Mouse (Mus musculus) embryonic facial prominence, embryonic 15.5 days (tissue): ENCODE results near the gene Idh2. TPM values are rescaled to one million over a fixed set of nuclear protein-coding genes. Genes with fewer than 3 reads are reported as not detected.

Source experiments
- ATAC-seq: fragments of 200-750 bp; cut with Nextera tagmentation; 2 replicates; pipeline ENCODE4 v1.8.0; 2017; ENCODE audit warnings: low read depth, moderate TSS enrichment; ENCODE audit not compliant: insufficient number of reproducible peaks, low FRiP score, low TSS enrichment
- H3K27ac ChIP-seq: fragments of 300-500 bp; sonication (generic); replicated peaks from 2 replicates; pipeline ENCODE4 v1.5.1; 2015; ENCODE audit warnings: mild to moderate bottlenecking, inconsistent platforms
- H3K27me3 ChIP-seq: fragments of 300-500 bp; sonication (generic); 2 replicates; pipeline ENCODE4 v1.6.1; 2015; ENCODE audit warnings: inconsistent platforms
- H3K36me3 ChIP-seq: fragments of 300-500 bp; sonication (generic); 2 replicates; pipeline ENCODE4 v1.6.1; 2015; ENCODE audit warnings: mild to moderate bottlenecking, inconsistent platforms
- H3K4me1 ChIP-seq: fragments of 300-500 bp; sonication (generic); 2 replicates; pipeline ENCODE4 v1.6.1; 2015; ENCODE audit warnings: inconsistent platforms
- H3K4me2 ChIP-seq: fragments of 300-500 bp; sonication (generic); replicated peaks from 2 replicates; pipeline ENCODE4 v1.6.1; 2015; ENCODE audit warnings: mild to moderate bottlenecking, inconsistent platforms
- H3K4me3 ChIP-seq: fragments of 300-500 bp; sonication (generic); replicated peaks from 2 replicates; pipeline ENCODE4 v1.5.1; 2015; ENCODE audit warnings: mild to moderate bottlenecking, inconsistent platforms
- H3K9ac ChIP-seq: fragments of 300-500 bp; sonication (generic); 2 replicates; pipeline ENCODE4 v1.6.1; 2015; ENCODE audit warnings: inconsistent platforms
- H3K9me3 ChIP-seq: fragments of 300-500 bp; sonication (generic); replicated peaks from 2 replicates; pipeline ENCODE4 v1.6.1; 2016; ENCODE audit warnings: inconsistent platforms
- WGBS: fragments of 180-500 bp; shearing (Covaris S2); methylation state at CpG from one replicate; pipeline ENCODE4 v1.1.7; 2015; 5-methylcytosine and 5-hydroxymethylcytosine counted together
- polyA plus RNA-seq: library from polyadenylated mRNA; unstranded; fragments of >200 nt; fragmentation: Nextera tagmentation; extraction: Ambion mirVana; gene quantifications from 2 replicates; pipeline ENCODE4 v1.2.1, GENCODE M21; 2015

Gene Idh2
- polyA plus RNA-seq, 1 experiment from 2014 or later: 546 TPM

DNA sequence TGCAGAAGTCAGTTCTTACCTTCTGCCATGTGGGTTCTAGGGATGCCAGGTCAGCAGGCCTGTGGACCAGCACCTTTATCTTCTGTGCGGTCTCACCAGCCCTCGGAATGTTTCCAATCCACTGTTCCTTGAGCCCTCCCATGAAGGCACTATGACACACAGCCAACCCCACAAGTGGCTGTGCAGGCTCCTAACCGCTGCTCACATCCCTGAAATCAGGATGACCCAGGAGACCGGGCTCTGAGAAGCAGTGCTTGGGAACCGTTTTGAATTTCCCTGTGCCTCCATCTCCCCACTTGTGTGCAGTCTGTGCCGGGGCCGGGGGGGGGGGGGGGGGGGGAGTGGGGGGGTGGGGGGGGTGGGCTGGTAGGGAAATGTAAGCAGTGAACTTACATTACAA is 46.9 kb downstream of the Idh2 start:
- no peak overlapping the region for H3K4me3 ChIP-seq
- no peaks in the 10 kb centered on the region for H3K9me3 ChIP-seq
- no peak for ATAC-seq
- H3K36me3 ChIP-seq: no peaks in the 10 kb centered on the region
- WGBS: 32% methylated on average over 6 of the region's 7 CpGs
- peaks cover 72% of the 10 kb centered on the region for H3K4me1 ChIP-seq
- peak overlapping the region; percentile 83 for H3K27ac ChIP-seq
- H3K9ac ChIP-seq: no peak overlapping the region
- no peaks in the 10 kb centered on the region for H3K27me3 ChIP-seq
- peak overlapping the region; percentile 17; the same call in 1 of the 2 replicates for H3K4me2 ChIP-seq

DNA sequence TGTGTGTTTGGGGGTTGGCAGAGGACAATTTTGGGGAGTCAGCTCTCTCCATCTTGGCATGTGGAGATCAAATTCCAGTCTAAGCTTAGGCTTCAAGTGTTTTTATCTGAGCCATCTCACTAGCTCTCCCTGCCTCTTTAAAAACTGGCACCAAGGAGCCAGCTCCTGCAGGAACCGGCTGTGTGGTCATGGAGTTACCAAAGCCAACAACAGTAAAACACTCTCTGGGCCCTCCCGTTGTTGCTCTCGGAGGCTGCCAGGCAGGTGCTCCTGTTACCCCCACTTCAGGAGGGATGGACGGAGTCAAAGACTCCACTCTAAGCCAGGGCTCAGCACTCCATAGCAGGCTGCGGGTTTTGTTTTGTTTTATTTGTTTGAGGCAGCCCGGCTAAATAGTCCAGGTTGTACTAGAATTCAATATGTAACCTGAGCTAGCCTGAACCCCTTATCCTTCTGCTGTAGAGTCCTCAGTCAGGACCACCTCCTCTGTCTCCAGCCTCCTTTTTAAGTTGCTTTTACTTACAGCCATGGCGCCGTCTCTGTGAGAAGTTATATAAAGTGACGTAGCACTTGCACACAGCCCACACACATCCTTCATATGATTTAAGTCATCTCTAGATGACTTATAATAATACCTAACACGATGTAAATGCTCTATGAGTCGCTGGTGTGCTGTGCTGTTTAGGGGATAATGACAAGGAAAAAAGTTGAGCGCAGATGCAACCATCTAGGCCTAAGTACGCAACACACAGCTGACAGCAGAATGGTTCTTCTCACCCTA is 48.3 kb downstream of the Idh2 start:
- no peak for ATAC-seq
- Histone ChIP-seq H3K4me2 (no peak overlapping the region), H3K4me1 (peaks cover 77% of the 10 kb centered on the region), H3K27ac (peak overlapping the region; percentile 63), H3K9ac (no peak overlapping the region), H3K4me3 (no peak overlapping the region), H3K9me3 (no peaks in the 10 kb centered on the region), H3K27me3 (no peaks in the 10 kb centered on the region), H3K36me3 (no peaks in the 10 kb centered on the region)
- 62% methylated on average over 13 of the region's 13 CpGs for WGBS

DNA sequence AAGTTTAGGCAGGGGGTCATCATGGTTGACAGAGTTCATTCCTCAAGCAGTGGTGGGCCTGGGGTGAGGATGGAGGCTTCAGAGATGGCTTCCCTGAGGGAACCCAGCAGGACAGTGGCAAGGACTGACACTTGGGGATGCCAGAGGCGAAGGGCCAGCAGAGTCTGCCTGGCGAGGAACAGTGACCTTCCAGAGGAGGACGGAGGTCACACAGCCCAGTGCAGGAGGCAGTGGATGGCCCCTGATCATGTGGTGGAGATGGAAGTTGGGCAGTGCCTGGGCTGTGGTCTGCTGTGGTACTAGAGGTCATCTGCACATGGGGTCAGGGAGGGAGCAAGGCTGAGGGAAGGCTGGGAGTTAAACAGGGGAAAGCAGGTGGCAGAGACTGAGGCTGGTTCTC is 49.9 kb downstream of the Idh2 start:
- H3K36me3 ChIP-seq: no peaks in the 10 kb centered on the region
- ATAC-seq: no peak
- H3K9ac ChIP-seq: no peak overlapping the region
- no peak overlapping the region for H3K27ac ChIP-seq
- H3K4me2 ChIP-seq: no peak overlapping the region
- no peak overlapping the region for H3K4me3 ChIP-seq
- H3K27me3 ChIP-seq: no peaks in the 10 kb centered on the region
- no peaks in the 10 kb centered on the region for H3K9me3 ChIP-seq
- WGBS: 94% methylated on average over 3 of the region's 3 CpGs
- H3K4me1 ChIP-seq: peaks cover 66% of the 10 kb centered on the region

DNA sequence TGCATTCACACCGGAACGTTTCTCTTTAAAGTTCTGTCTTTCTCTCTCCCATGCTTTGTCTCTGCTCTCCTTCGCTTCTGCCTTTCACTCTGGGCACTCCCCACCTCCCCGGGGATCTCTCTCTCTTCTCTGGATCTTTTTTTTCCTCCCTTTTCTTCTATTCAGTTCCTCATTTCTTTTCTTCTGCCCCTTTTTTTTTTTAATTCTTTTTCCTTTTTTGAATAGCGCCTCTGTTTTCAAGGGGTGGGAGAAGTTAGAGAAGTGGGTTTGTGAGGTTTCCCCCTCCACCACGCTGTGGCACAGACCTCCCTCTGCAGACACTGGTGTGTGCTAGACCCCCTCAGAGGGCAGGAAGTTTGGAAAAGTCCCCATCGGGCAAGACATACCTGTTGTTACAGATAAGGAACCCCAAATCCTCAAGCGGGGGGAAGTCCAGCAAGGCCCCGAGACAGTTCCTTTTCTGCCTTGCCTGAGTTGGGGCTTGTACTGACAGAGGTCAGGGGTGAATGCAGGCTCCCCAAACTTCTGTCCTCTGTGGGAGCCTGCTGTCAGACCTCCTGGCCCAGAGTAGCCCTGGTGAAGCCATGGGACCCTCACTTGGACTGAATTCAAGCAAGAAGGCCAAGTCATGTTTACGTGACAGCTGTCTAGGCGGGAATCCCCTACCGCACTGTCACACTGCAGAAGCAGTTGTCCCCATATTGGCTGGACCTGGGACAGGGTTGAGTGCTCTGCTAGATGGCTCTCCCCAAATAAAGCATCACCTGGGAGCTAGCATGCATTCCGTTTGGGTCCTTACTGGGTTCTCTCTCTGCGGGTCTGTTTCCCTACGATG is 51.1 kb downstream of the Idh2 start:
- H3K4me3 ChIP-seq: no peak overlapping the region
- H3K9ac ChIP-seq: no peak overlapping the region
- H3K27ac ChIP-seq: 0 out of 2 replicates have a peak overlapping the region, but pooled peaks have one; percentile 17
- no peaks in the 10 kb centered on the region for H3K36me3 ChIP-seq
- WGBS: 71% methylated on average over 15 of the region's 15 CpGs
- no peak for ATAC-seq
- peaks cover 62% of the 10 kb centered on the region for H3K4me1 ChIP-seq
- no peaks in the 10 kb centered on the region for H3K9me3 ChIP-seq
- no peak overlapping the region for H3K4me2 ChIP-seq
- no peaks in the 10 kb centered on the region for H3K27me3 ChIP-seq

DNA sequence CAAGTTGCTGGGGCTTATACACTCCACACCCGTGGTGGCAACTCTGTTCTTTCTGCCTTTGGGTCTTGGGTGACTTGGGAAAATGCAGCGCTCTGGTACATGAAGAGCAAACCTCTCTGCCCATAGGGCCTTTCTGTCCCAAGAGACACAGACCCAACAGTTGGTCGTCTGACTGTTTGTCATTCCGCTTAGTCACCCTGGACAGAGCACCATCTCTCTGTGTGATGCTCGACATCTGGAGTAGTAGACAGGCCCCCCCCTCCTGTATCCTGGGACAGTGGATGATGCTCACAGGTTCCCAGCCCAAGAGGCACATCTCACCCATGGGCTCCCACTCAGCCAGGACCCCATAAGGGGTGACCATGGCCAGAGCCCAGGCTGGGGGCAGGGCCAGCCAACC is 51.9 kb downstream of the Idh2 start:
- peaks cover 63% of the 10 kb centered on the region for H3K4me1 ChIP-seq
- ATAC-seq: no peak
- H3K27me3 ChIP-seq: no peaks in the 10 kb centered on the region
- no peaks in the 10 kb centered on the region for H3K36me3 ChIP-seq
- no peaks in the 10 kb centered on the region for H3K9me3 ChIP-seq
- 0 out of 2 replicates have a peak overlapping the region, but pooled peaks have one; percentile 17 for H3K27ac ChIP-seq
- H3K9ac ChIP-seq: no peak overlapping the region
- no peak overlapping the region for H3K4me2 ChIP-seq
- 74% methylated on average over 5 of the region's 5 CpGs for WGBS
- H3K4me3 ChIP-seq: no peak overlapping the region

DNA sequence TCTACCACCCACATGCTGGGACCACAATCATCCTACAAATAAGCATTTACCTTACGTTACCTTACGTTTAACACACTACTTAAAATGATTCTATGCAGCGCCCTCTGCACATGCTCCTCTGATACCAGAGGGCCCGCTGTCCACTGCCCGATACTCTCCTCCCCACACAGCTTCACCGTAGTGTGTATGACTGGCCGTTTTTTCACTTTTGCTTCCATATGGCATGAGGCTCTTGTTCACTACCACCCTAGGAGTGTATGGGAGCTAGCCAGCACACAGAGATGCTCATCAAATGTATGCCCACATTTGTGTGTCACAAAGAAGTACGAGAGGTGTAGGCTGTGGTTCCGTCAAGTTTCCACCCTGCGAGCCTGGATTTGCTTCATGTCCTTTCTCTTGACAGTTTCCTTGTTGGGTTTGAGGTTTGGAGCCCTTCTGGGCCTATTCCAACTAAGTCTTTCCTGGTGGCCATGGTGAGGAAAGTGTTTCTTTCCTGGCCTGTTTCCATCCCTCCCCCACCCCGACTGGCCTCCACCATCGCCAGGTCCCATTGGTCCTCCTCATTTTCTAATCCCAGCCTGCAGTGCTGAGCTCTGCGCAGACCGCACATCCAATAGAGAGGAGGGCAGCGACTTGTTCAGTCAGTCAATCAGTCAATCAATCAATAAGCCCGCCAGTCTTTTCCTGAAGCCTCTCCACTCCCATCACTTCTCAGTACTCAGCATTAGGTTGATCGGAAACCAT is 52.9 kb downstream of the Idh2 start:
- Histone ChIP-seq H3K4me3 (no peak overlapping the region), H3K4me2 (no peak overlapping the region), H3K27ac (no peak overlapping the region), H3K36me3 (no peaks in the 10 kb centered on the region), H3K9ac (no peak overlapping the region), H3K4me1 (peaks cover 64% of the 10 kb centered on the region), H3K27me3 (no peaks in the 10 kb centered on the region), H3K9me3 (no peaks in the 10 kb centered on the region)
- no peak for ATAC-seq
- 90% methylated on average over 17 of the region's 17 CpGs for WGBS

DNA sequence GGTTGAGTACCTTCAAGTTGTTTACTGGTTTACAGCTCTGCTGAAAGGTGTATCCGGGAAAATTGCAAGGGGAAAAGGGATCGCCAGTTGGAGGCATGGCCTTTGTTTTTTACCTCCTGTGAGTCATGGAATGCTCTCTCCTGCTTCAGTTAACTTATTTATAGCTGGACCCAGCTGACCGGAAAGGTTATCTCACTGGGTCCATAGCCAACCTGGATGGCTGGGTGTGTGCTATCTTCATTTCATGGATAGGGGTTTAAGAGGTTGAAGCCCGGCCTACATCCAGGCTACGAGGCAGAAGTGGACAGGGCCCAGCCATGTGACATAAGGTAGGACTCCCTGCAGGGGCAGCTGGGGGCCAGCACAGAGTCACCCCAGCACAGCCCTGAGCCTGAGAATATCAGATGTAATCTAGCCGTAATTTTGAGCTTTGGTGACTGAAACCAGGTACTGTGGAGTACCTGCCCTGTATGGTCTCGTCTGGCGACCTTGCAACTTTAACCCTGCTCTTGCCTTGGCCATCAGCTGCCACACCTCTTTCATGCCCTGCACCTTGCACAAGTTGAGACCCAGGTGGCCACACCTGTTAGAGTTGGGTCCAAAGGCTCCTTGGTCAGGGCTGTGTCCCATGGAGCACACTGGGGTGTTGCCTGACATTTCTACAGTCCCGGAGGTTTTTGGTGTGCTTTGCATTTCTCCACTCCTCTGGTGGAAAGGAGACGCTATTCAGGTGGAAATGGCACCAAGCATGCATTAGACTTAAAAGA is 55.0 kb downstream of the Idh2 start:
- no peak for ATAC-seq
- no peaks in the 10 kb centered on the region for H3K36me3 ChIP-seq
- H3K4me2 ChIP-seq: no peak overlapping the region
- 82% methylated on average over 10 of the region's 10 CpGs for WGBS
- H3K4me3 ChIP-seq: no peak overlapping the region
- H3K27ac ChIP-seq: no peak overlapping the region
- no peak overlapping the region for H3K9ac ChIP-seq
- H3K27me3 ChIP-seq: no peaks in the 10 kb centered on the region
- peaks cover 64% of the 10 kb centered on the region for H3K4me1 ChIP-seq
- H3K9me3 ChIP-seq: no peaks in the 10 kb centered on the region

DNA sequence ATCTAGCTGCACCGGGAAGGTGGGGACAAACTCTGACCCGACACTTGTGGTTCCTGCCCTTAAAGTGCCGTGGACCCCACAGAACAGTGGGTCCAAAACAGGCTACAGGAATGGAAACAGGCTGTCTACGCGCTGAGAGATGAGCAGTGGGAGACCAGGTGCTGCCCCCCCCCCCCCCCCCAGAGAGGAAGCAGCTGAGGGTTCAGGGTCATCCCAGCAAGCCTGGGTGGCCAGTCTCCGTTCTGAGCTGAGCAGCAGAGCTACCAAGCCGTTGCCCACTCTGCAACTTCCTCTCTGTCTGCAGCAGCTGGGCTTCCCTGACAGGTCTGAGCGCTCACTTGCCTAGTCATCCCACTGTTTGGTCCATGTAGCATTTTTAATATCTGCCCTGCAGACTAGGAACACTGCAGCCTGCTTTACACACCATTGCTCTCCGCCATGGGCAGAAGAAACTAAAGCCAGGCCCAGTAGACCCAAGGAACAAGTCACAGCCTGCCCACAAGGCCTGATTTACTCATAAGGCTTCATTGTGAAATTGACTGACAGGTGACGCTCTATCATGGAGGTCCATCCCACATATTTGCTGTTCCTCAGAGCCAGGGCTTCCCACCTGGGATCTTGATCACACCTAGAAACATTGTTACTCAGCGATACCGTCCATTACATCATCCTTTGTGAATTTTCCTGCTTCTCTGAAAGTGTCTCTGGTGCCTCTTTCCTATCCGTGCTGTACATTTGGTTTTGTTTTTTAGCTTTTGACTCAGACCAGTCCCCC is 55.9 kb downstream of the Idh2 start:
- no peaks in the 10 kb centered on the region for H3K9me3 ChIP-seq
- H3K27ac ChIP-seq: peak overlapping the region; percentile 65; the same call in 1 of the 2 replicates
- no peak for ATAC-seq
- H3K9ac ChIP-seq: no peak overlapping the region
- H3K4me1 ChIP-seq: peaks cover 62% of the 10 kb centered on the region
- no peaks in the 10 kb centered on the region for H3K27me3 ChIP-seq
- no peaks in the 10 kb centered on the region for H3K36me3 ChIP-seq
- H3K4me3 ChIP-seq: no peak overlapping the region
- H3K4me2 ChIP-seq: no peak overlapping the region
- 59% methylated on average over 13 of the region's 13 CpGs for WGBS

DNA sequence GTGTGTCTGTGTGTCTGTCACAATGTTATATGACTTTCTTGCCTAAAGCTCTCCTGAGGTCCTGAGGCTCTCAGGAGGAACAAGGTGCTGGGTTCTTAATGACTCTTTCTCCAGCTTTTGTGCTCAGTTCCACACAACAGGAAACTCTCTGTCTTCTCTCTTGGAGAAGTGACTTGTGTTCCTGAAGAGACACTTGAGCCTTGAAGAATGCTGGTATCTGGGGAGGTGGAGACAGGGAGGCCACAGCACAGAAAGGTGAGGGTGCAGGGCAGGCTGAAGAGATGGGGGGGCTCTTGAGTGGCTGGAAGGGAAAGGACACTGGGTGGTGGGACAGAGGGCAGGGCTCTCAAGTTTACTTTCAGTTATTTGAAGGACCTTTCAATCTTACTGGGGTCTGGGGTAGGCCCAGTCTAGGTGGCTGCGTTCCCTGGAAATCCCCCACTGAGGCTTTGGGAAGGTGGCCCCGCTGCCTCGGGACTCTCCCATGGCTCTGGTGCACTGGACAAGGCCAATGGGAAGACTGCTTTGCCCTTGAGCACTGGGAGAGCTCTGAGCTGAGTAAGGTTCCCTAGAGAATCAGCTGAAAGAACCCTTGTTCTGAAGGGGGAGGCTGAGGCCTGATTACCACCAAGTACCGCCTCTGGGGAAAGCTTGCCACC is 56.7 kb downstream of the Idh2 start:
- H3K4me3 ChIP-seq: no peak overlapping the region
- H3K4me2 ChIP-seq: no peak overlapping the region
- no peak overlapping the region for H3K9ac ChIP-seq
- H3K27me3 ChIP-seq: no peaks in the 10 kb centered on the region
- WGBS: 76% methylated on average over 4 of the region's 4 CpGs
- peak overlapping the region; percentile 65 for H3K27ac ChIP-seq
- ATAC-seq: no peak
- H3K36me3 ChIP-seq: no peaks in the 10 kb centered on the region; the same call in 1 of the 2 replicates
- H3K4me1 ChIP-seq: peaks cover 57% of the 10 kb centered on the region
- H3K9me3 ChIP-seq: no peaks in the 10 kb centered on the region

DNA sequence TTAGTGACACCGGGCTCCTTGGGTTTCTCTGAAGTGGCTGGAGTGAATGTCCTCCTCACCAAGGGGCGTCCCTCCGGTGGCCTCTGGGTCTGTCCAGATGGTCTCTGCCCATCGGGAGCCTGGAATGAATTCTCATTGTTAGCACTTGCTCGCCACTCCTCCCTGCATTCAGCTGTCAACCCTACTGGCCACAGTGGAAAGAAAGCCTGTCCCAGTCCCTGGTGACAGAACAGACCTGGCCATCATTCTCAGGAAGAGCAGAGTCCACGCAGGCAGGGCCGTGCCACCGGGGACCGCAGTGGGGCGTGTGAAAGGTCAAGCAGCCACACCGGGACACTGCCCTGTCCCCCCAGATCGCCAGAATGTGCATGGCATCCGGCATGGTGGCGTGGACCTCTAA is 57.4 kb downstream of the Idh2 start:
- Histone ChIP-seq H3K27me3 (no peaks in the 10 kb centered on the region), H3K36me3 (no peaks in the 10 kb centered on the region; the same call in 1 of the 2 replicates), H3K4me3 (no peak overlapping the region), H3K4me2 (no peak overlapping the region), H3K4me1 (peaks cover 53% of the 10 kb centered on the region), H3K9me3 (no peaks in the 10 kb centered on the region), H3K27ac (peak overlapping the region; percentile 65), H3K9ac (no peak overlapping the region)
- ATAC-seq: no peak
- 59% methylated on average over 14 of the region's 14 CpGs for WGBS
